Mouse (Mus musculus) kidney, adult 2 months (tissue): ENCODE measurements at regions not wholly inside any gene's neighbourhood (a gene's known extent, or its start where the extent isn't known, plus 50 kb on each side); places are given as distances from the start of the nearest gene placed in this dataset.

Experiments used
- CTCF ChIP-seq: fragments of 200-500 bp; conservative IDR thresholded peaks from 2 replicates; pipeline ENCODE4 v1.5.1; 2011; ENCODE audit warnings: low read depth, mild to moderate bottlenecking, control low read depth, low read length, moderate library complexity, mixed read lengths; ENCODE audit not compliant: insufficient read depth, insufficient read length
- POLR2A ChIP-seq: fragments of 200-500 bp; IDR thresholded peaks from one replicate; pipeline ENCODE4 v1.6.1; 2011; ENCODE audit warnings: low read depth, low read length, control low read depth

DNA sequence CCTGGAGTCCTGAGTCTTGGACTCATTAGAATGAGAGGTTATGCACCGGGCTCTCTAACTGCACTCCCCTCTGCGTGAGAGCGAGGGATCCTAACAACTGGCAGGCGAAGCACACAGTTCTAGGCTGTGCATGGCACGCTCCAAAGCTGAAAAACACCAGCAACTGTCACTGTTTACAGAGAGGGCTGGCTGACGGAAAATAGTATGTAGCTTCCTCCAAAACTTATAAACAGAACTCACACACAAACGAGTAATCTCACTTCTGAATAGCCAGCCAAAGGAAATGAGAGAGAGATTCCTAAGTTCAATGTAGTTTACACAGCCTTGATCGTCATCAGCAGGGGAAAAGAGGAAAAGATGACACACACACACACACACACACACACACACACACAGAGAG lies 266.6 kb downstream of the Uaca start:
- no peak for TF ChIP-seq CTCF
- TF ChIP-seq POLR2A = no peak
